Mouse (Mus musculus) lung, postnatal 36 days (tissue): ENCODE results near the gene Ralgapb.
A peak's percentile ranks its signal among the peaks of the same experiment; 100 is the strongest.

Experiments
- DNase-seq: peaks from one replicate; pipeline ENCODE4 v3.0.0; 2022; ENCODE audit warnings: mixed read lengths

The Ralgapb gene

DNA sequence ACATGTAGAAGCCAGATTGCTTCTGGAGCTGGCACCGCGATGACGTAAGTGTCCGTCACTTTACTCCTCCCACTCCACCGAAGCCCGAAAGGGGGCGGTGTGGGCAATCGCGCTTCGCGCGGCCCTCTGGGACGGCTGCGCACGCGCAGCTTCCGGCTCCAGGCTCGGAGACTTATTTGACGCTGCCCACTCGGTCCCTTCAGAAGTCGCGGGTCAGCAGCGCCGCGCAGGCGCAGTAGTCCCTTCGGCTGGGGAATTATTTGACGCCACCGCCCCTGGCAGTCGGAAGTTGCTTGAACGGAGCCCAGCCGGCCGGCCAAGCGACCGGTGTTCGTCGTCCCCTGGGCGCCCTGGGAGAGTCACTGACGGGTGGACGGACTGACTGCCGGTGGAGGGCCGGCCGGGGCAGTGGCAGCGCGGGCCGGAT is at the start of gene Ralgapb:
TSS of gene Ralgapb (plus strand) at position 254 of the 427 bp plus-strand sequence.
- peak; percentile 99 for DNase-seq

DNA sequence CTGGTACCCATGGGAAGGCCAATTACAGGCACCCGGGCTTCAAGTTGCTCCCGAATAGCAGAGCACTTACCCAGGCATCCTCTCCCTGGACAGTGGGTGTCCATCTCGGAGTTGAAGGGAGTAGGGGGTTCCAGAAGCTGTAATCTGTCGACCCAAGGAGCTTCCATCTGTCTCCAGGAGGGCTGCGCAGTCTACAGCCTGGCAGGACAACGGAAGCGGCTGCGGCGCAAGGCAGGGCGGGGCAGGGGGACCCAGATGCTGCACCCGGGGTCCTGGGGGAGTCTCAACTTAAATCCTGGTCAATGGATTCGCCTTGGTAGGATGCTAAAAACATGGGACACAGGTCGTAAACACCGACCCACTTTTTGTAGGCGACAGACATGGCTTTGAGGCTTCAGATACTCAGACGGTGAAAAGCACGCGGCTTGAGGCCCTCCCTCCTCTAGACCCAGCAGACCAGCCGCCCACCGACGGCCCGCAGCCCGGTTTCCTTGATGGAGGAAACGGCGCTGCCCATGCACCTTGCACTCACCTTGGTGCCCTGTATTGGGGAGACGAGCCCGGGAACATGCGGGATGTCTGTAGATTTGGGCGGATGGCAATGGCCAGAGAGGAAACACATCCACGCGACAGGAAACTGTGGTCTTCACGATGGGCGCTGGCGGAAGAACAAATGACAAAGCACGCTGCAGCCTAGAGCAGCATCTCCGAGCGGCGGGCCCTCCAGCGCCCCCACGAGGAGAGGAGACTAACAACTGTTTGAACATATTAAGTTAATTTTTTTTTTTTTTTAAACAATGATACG is 48.6 kb upstream of the Ralgapb start:
- peak; percentile 91 for DNase-seq

DNA sequence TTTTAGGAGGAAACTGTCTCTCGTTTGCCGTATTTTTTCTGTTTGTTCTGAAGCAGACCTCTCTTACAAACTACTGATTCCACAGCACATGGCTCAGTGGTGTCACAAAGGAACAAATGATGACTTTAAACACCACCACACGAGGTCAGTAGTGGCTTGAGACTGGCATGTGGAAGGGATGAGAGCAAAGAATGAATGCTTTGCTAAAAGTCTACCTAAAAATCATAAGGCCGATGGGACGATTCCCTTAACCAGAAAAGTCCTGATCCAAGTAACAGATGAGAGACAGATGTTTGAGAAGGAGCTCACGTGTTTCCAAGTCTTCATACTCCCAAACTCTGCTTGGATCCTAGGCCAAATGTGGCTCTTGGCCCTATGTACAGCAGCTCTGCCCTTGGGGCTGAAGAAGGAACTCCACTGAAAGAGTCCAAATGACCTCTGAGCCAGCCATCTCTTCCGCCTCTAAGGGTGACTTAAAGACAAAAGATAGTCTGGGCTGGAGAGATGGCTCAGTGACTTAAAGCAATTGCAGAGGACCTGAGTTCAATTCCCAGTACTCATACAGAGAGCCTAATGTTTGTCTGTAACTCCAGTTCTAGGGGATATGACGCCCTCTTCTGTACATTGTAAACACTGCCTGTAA is 47.8 kb upstream of the Ralgapb start:
- no peak for DNase-seq

DNA sequence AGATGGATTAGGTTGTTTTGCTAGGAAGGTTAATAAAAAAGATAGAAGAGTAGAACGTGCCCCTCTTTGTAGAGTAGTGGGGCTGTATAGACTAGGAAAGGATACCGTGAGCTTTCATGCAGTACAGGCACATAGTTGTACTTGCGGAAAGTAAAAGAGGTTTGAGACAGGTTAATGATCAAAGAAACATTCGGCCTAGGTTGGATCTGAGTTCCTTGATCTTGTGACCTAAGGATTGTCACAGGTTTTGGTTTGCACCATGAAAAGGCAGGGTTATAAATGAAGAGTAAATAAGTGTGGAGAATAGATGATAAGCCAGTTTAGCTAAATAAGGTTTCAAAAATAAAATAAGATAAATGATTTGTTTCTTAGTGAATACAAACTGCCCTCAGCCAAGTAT is 45.5 kb upstream of the Ralgapb start:
- DNase-seq, result no peak

DNA sequence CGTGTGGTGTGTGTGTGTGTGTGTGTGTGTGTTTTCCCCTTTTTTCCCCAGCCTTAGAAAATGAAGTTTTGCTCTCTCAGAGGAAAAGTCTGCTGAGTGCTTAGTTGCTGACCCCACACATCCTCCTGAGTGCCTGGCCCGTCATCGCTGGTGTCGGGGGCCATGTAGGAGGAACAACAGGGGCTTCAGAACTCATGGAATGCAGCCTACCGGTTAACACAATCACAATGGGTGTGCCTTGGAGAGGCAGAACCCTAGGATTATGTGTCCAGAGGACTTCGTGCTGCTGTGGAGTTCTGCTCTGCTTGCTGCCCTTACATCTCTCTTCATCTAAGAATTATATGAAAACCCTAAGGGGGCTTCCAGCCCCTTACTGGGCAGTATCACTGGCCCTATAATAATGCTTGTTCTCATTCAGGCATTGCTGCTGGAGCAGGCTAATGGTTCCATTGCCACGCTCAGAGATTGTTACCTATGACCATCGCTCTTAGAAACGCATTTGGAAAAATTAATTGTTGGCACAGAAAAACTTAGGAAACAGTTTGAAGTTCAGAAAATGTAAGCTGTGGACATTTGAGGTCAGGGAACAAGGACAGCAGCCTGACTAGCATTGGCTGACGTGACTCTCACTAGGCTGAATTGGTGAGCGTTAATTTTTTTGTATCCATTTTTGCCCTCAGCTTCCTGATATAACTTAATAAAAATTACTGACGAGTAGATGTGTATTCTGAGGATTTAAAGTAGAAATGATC is 44.4 kb upstream of the Ralgapb start:
- DNase-seq, result no peak

DNA sequence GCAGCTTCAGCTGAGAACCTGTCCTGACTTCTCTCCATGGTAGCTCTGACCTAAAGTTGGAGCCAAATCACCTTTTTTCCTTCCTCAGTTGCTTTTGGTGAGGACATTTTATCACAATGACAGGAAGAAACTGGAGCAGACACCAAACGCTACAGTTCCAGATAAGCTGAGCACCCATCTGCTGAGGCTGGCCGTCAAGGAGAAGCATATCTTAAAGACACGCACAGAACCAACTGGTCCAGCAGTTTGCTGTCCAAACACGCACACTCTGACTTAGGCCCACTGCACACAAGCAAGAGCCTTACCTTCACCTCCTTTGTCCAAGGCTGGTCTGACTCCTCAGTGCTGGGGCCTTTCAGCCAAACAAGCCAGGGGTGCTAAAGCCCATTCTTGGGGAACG is 42.0 kb upstream of the Ralgapb start:
- no peak for DNase-seq

DNA sequence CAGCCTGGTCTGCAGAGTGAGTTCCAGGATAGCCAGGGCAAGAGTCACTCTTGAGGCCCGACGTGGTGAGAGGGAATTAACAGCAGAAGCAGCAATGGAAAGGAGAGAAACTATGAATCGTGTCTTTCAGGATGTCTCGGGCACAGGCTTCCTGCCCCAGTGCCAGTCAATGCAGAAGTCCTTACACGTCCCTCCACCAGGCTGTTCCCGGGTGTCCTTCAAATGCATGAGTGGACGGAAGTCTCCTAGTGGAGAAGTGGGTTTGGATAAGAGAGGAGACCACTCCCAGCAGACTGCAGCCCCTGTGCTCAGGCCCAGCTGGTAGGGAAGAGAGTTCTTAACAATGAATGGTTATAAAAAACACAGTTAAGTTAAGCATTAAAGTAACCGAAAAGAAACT is 41.3 kb upstream of the Ralgapb start:
- DNase-seq, result no peak

DNA sequence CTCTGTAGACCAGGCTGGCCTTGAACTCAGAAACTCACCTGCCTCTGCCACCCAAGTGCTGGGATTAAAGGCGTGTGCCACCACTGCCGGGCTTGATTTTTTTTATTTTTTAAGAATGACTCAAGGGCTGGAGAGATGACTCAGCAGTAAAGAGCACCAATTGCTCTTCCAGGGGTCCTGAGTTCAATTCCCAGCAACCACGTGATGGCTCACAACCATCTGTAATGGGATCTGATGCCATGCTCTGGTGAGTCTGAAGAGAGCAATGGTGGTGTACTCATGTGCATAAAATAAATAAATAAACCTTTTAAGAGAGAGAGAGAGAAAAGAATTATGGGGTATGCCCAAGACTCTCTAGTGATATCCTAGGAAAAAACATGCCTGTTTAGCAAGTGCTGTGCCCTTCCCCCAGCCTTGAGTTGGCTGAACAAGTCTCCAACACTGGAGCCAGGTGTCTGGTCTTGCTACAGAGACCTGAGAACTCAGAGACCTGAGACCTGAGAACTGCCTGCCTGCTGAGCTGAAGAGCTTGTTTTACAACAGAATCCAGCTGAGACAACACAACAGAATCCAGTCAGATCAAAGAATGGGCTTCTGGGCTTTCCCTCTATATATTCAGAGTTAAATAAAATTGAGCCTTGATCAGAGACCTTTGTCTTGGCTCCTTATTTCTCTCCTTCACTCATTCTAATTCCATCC is 40.0 kb upstream of the Ralgapb start:
- no peak for DNase-seq

DNA sequence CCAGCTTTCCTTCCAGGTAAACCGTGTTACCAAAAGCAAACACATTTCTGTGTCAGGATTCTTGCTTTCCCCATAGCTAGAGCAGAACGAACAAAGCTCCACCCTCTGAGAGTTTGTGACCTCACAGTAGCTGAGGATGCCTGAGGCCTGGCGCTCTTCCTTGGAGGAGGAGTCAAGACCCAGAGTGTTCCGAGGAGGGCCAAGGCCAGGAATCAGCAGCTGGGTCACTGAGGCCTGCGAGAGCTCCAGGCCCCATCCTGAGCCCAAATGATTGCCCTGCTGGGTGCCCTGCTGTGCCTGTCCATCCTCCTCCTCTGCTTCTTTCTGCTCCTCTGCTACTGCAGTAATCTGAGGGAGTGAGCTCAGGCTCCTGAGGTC is 39.5 kb upstream of the Ralgapb start:
- peak; percentile 56 for DNase-seq

DNA sequence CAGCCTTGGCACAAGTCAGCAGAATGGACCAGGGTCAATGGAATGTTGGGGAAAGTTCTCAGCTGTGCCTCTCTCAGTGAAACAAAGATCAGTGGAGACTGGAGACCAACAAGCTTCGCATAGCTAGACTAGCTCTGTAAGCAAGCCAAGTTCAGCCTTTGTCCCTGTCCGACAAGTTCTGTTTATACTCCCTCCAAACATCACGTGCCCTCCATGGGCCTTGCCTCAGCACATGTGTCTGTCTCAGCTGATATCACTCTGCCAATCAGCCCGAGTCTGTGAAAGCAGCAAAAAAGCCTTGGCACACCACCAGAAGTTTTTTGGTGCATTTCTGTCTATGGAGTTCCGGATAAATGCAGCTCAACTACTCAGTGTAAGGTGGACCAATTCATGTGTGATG is 36.6 kb upstream of the Ralgapb start:
- peak; percentile 67 for DNase-seq

GRCm38 (mm10) chr2:158373516-158373915 is 36.1 kb upstream of the Ralgapb start:
- DNase-seq, result peak; percentile 73

- peak; percentile 61 for DNase-seq
These were observed 34.1 kb upstream of the Ralgapb start, which contains the start of gene Snhg11 for GRCm38 (mm10) chr2:158375443-158376122. Snhg11 (plus strand) TSS chr2:158375638.

- no peak for DNase-seq
These were observed 33.4 kb upstream of the Ralgapb start for GRCm38 (mm10) chr2:158376123-158376687.

DNA sequence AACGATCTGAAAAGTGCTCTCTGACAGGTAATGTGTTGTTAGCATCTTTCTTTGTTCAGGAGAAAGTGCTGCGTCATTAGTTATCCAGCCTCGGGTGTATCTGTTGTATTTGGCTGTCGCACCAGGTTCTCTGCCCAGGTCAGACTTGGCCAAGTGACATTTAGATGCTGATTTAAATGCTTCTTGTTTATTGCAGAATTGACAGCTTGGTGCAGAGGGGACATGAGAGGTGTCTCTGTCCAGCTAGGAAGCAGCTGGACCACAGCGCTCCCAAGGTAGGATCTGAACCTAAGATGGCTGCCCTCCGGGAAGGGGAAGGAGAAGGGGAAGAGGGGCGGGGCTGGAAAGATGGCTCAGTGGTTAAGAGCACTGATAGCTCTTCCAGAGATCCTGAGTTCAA is 32.9 kb upstream of the Ralgapb start:
- DNase-seq, result no peak

GRCm38 (mm10) chr2:158377811-158378210 is 31.8 kb upstream of the Ralgapb start:
- no peak for DNase-seq

- peak; percentile 85 for DNase-seq
These were observed 30.1 kb upstream of the Ralgapb start for GRCm38 (mm10) chr2:158379354-158380078.

DNA sequence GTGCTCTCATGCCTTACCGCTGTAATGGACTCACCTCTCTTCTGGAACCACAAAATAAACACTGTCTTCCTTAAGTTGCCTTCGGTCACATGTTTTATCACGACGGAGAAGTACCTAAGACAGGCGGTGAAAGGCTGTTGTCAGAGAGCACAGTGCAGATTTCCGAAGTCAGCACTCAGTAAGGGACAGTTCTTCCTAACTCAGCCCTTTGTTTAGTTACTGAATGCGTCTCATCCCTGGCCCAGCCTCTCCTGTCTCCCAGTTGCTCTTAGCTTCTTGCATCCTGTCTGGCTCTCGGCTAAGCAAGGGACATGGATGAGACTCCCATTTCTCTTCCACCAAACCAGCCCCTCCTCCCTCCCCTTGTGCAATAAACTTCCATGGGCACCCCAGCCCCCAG is 23.6 kb upstream of the Ralgapb start:
- no peak for DNase-seq

GRCm38 (mm10) chr2:158389421-158389820 is 20.2 kb upstream of the Ralgapb start:
- no peak for DNase-seq

DNA sequence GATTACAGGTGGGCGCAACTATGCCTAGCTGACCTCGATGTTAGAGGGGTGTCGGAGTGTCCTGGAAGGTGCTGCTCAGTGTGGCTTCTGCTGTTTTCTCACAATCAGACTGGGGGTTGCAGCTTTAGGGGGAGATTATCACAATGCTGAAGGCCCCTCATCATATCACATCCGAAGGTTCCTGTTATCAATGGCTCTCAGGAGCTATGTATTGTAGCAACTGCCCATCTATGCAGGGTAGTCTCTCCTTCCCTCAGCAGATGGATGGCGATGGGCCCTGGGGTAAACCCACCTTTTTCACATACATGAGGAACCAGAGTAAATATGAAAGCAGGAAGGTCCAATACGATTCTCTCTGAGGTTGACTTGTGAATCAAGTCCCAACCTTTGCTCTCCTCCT is 13.3 kb upstream of the Ralgapb start:
- DNase-seq, result no peak

GRCm38 (mm10) chr2:158397140-158397539 is 12.5 kb upstream of the Ralgapb start:
- peak; percentile 49 for DNase-seq

- DNase-seq, result peak; percentile 83
These were observed 6.7 kb upstream of the Ralgapb start for GRCm38 (mm10) chr2:158402915-158403314.
